Mouse (Mus musculus) spleen, adult 2 months (tissue): ENCODE measurements around the gene Orm1. TPM values are rescaled to one million over a fixed set of nuclear protein-coding genes. Genes with fewer than 3 reads are reported as not detected.

Experiments
- DNase-seq, 2 experiments: peaks; one replicate each; pipeline versions ENCODE4 v3.0.0 to v3.0.0-alpha.2; 2012 to 2021; ENCODE audit warnings: low spot score in 2 of 2, low read depth in 1 of 2
- H3K27ac ChIP-seq: fragments of 200-500 bp; 2 replicates; pipeline ENCODE4 v1.5.1; 2012; ENCODE audit warnings: low read length, inconsistent platforms; ENCODE audit not compliant: insufficient read depth
- H3K27me3 ChIP-seq: fragments of 200-500 bp; 2 replicates; pipeline ENCODE4 v1.6.1; 2012; ENCODE audit warnings: mild to moderate bottlenecking, moderate library complexity, low read length, inconsistent platforms; ENCODE audit not compliant: control insufficient read depth, insufficient read depth
- H3K36me3 ChIP-seq: fragments of 200-500 bp; 2 replicates; pipeline ENCODE4 v1.6.1; 2012; ENCODE audit warnings: mild to moderate bottlenecking, low read length, inconsistent platforms; ENCODE audit not compliant: control insufficient read depth, insufficient read depth
- H3K4me1 ChIP-seq: fragments of 200-500 bp; 2 replicates; pipeline ENCODE4 v1.6.1; 2011; ENCODE audit warnings: inconsistent platforms; ENCODE audit not compliant: control insufficient read depth, insufficient read depth, insufficient read length
- H3K4me3 ChIP-seq: fragments of 200-500 bp; 2 replicates; pipeline ENCODE4 v1.5.1; 2011; ENCODE audit warnings: mild to moderate bottlenecking, inconsistent platforms; ENCODE audit not compliant: insufficient read depth, insufficient read length; ENCODE audit errors: extremely low read depth
- CTCF ChIP-seq: fragments of 200-500 bp; IDR thresholded peaks from 2 replicates; pipeline ENCODE4 v1.5.1; 2011; ENCODE audit warnings: mild to moderate bottlenecking, inconsistent platforms; ENCODE audit not compliant: insufficient read depth, insufficient read length, insufficient replicate concordance; ENCODE audit errors: extremely low read depth
- POLR2A ChIP-seq: fragments of 200-500 bp; IDR thresholded peaks from 2 replicates; pipeline ENCODE4 v1.6.1; 2011; ENCODE audit warnings: low read depth, low read length, inconsistent platforms
- WGBS: fragments of 180-500 bp; shearing (Covaris S2); methylation state at CpG from one replicate; pipeline ENCODE4 v1.1.7; 2018; 5-methylcytosine and 5-hydroxymethylcytosine counted together
- polyA plus RNA-seq: library from polyadenylated mRNA; depleted of rRNA; stranded (reverse); fragments of >200 nt; gene quantifications from 2 replicates; pipeline ENCODE4 v1.2.3, GENCODE M21; 2012

Gene Orm1
- polyA plus RNA-seq, 1 experiment: 0.43 TPM

DNA sequence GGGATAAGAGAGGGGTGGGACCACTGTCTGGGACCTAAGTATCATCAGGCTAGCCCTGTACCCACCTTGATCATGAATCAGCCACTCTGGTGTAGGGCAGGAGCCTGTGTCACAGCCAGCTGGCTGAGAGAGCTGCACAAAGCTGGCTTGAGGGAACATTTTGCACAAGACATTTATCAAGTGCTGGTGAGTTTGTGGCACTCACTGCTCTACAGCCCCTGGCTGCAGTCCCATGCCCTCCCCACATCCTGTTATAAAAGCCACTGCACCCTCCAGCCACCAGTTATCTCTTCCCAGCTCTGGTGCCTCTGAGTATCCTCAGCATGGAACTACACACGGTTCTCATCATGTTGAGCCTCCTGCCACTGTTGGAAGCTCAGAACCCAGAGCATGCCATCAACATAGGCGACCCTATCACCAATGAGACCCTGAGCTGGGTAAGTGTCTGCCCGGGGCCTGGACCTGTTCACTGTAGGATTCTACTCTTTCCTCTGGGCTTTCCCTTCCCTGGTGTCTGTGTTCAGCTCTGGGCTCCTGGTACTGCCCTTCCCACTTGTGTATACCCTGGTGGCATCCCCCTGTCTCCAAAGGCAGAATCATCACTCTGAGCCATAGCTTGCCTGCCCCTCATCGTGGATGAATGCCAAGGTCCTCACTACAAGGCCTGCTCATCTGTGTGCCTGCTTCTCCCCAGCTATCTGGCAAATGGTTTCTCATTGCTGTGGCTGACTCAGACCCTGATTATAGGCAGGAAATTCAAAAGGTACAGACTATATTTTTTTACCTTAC lies 11.7 kb downstream of the Orm1 start, which contains the start of gene Orm3:
TSS of gene Orm3 (plus strand) at position 286 of the 789 bp plus-strand sequence.
- H3K36me3 ChIP-seq: no peaks in the 10 kb centered on the region
- H3K27ac ChIP-seq: no peak within 1 kb of the TSS
- TF ChIP-seq CTCF (no peak), POLR2A (no peak)
- H3K4me3 ChIP-seq: no peak within 1 kb of the TSS
- no peaks in the 10 kb centered on the region for H3K27me3 ChIP-seq
- no peak for DNase-seq
- WGBS: 42% methylated on average over 4 of the region's 4 CpGs
- peaks cover 2% of the 10 kb centered on the region; the same call in 1 of the 2 replicates for H3K4me1 ChIP-seq

DNA sequence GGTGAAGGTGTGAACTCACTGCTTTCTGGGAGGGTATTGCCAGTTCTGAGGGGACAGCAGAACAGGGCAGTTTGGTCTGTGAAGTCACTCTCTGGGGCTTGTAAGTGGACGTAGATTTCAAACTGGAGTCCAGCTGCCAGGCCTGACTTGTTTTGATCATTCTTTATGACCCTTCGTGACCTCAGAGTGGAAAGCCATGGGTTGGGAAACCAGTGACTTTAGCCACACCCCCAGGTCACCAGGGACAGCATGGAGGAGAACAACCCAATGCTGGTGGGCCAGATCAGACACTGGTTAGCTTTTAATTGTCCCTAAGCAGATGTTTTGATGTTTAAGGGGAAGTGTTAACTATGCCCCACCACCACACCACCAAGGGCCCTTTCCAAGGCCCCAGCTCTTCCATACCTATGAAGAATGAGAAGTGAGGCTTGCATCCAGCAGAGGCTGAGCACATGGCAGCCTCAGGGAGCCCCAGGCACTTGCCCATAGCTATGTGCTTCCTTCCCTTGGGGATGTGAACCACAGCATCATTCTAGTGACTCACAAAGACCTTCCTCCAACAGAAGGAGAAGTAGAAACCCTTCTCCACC lies 12.7 kb downstream of the Orm1 start:
- H3K27ac ChIP-seq: no peak overlapping the region
- no peak for DNase-seq

GRCm38 (mm10) chr4:63359861-63360260 lies 15.5 kb downstream of the Orm1 start:
- no peak for DNase-seq
- Histone ChIP-seq H3K4me1 (peaks cover 2% of the 10 kb centered on the region; the same call in 1 of the 2 replicates), H3K27me3 (no peaks in the 10 kb centered on the region), H3K36me3 (peaks cover 7% of the 10 kb centered on the region; the same call in 1 of the 2 replicates), H3K27ac (no peak overlapping the region), H3K4me3 (no peak overlapping the region)
- no peak for TF ChIP-seq POLR2A
- TF ChIP-seq CTCF: no peak
- 88% methylated on average over 6 of the region's 6 CpGs for WGBS

More for the DNA sequence above, 12.7 kb downstream of the Orm1 start:
- TF ChIP-seq POLR2A: no peak
- TF ChIP-seq CTCF: no peak
- Histone ChIP-seq H3K4me3 (no peak overlapping the region), H3K27me3 (no peaks in the 10 kb centered on the region), H3K4me1 (peaks cover 2% of the 10 kb centered on the region; the same call in 1 of the 2 replicates), H3K36me3 (no peaks in the 10 kb centered on the region)
- WGBS: 68% methylated on average over 2 of the region's 2 CpGs

GRCm38 (mm10) chr4:63362150-63362549 lies 17.8 kb downstream of the Orm1 start, which contains the start of gene Orm2:
Gene Orm2, plus strand, starts transcription at chr4:63362449.
- DNase-seq: no peak
- no peak within 1 kb of the TSS for H3K4me3 ChIP-seq
- no peak within 1 kb of the TSS for H3K27ac ChIP-seq
- no peaks in the 10 kb centered on the region for H3K27me3 ChIP-seq
- 88% methylated on average over 5 of the region's 5 CpGs for WGBS
- peaks cover 16% of the 10 kb centered on the region for H3K36me3 ChIP-seq
- TF ChIP-seq CTCF: no peak
- TF ChIP-seq POLR2A: no peak
- H3K4me1 ChIP-seq: no peaks in the 10 kb centered on the region

GRCm38 (mm10) chr4:63368577-63368976 lies 24.2 kb downstream of the Orm1 start:
- H3K4me1 ChIP-seq: 0 out of 2 replicates have a peak, but pooled peaks cover 2% of the 10 kb centered on the region
- H3K27me3 ChIP-seq: no peaks in the 10 kb centered on the region
- TF ChIP-seq CTCF: peak; percentile 100
- no peak for TF ChIP-seq POLR2A
- DNase-seq: peak; percentile 49 to 84
- 36% methylated on average over 4 of the region's 4 CpGs for WGBS
- no peak overlapping the region for H3K27ac ChIP-seq
- H3K36me3 ChIP-seq: peaks cover 72% of the 10 kb centered on the region
- no peak overlapping the region for H3K4me3 ChIP-seq

DNA sequence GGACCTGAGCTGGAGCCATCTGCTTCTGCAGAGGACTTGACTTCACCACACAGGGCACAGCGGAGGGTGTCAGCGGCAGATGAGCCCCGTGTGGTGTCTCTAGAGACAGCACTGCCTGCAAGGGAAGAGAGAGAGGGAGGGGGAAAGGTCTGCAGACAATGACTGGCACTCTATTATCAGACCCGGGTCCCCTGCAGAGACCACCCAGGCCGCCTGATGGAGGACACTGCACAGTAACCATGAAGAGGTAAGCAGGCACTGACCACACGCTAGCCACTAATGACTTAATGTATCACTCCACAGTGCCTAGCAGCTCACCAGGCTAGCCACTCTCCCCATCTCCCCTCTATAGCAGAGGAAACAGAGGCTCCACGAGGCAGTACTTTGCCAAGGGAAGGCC lies 26.5 kb downstream of the Orm1 start:
- 77% methylated on average over 7 of the region's 7 CpGs for WGBS
- Histone ChIP-seq H3K36me3 (peaks cover 78% of the 10 kb centered on the region), H3K27ac (0 out of 2 replicates have a peak overlapping the region, but pooled peaks have one; percentile 6), H3K4me1 (0 out of 2 replicates have a peak, but pooled peaks cover 2% of the 10 kb centered on the region), H3K27me3 (no peaks in the 10 kb centered on the region), H3K4me3 (no peak overlapping the region)
- no peak for DNase-seq
- TF ChIP-seq POLR2A (no peak), CTCF (no peak)

- TF ChIP-seq CTCF: peak; percentile 55; the same call in 1 of the 2 replicates
- no peak for TF ChIP-seq POLR2A
- Histone ChIP-seq H3K27me3 (no peaks in the 10 kb centered on the region), H3K27ac (no peak overlapping the region), H3K4me3 (no peak overlapping the region), H3K4me1 (0 out of 2 replicates have a peak, but pooled peaks cover 2% of the 10 kb centered on the region), H3K36me3 (peaks cover 84% of the 10 kb centered on the region)
- DNase-seq: peak; percentile 60 to 68
- 23% methylated on average over 3 of the region's 3 CpGs for WGBS
These were observed 27.5 kb downstream of the Orm1 start for GRCm38 (mm10) chr4:63371890-63372289.
